Mouse (Mus musculus): ENCODE results near the gene Ripor1. TPM values are rescaled to one million over a fixed set of nuclear protein-coding genes. Genes with fewer than 3 reads are reported as not detected.

The Ripor1 gene
- polyA plus RNA-seq, 1 experiment: 56.3 TPM

DNA sequence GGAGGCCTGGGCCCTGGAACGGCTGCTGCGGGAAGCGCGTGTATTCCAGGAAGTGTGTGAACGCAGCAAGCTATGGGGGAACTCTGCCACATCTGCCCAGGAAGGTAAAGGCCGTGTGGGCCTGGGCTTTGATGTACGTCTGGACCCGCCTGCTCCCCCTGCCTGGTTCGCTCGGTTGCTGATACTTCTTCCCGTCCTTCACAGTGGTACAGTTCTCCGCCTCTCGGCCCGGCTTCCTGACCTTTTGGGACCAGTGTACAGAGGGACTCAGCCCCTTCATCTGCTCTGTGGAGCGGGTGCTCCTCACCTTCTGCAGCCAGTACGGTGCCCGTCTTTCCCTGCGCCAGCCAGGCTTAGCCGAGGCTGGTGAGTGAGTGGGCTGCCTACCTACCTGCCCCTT lies 15.2 kb downstream of the Ripor1 start:
- no peak for TF ChIP-seq GATA1 (IDR thresholded peaks at IDR 0.05; ENCODE audit: low read length)

DNA sequence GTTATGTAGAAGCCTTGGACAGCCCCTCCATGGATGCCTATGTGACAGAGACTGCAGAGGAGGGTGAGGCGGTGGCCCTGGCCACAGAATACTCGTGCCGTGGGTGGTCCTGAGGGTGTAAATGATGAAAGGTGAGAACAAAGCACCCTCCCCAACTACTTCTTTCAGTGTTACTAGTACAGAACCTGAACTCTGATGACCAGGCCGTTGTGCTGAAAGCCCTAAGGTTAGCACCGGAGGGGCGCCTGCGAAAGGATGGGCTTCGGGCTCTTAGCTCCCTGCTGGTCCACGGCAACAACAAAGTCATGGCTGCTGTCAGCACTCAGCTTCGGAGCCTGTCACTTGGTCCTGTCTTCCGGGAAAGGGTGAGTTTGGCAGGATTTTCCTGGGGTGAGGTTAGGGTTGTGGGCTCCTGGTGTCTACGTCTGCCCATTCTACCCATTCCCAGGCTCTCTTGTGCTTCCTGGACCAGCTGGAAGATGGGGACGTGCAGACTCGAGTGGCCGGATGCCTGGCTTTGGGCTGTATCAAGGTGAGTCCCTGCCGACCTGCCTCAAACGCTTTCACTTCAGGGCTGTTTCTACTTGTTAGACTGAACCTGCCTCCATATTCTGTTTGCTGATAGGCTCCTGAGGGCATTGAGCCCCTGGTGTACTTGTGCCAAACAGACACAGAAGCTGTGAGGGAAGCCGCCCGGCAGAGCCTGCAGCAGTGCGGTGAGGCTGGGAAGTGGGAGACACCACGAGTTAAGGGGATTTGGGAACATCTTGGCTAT lies 16.1 kb downstream of the Ripor1 start:
- TF ChIP-seq GATA1 (IDR thresholded peaks at IDR 0.05; ENCODE audit: low read length): no peak

DNA sequence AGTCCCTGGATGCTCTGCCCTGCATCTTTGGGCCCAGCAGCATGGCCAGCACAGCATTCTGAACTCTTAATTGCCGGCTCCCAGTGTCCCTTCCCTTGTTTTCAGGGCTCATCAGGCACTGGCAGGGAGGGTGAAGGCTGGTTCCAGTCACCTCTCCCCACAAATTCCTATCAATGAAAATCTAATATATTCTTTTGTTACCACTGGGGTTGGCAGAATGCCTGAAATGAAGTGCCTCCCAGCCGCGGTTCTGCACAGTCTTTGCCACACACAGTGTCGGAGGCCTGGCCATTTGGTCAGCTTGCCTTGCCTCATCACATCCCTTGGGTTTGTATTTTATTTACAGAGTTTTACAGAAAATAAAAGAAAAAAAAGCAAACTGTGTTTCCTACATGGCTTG lies 16.8 kb downstream of the Ripor1 start:
- TF ChIP-seq GATA1 (IDR thresholded peaks at IDR 0.05; ENCODE audit: low read length): no peak

DNA sequence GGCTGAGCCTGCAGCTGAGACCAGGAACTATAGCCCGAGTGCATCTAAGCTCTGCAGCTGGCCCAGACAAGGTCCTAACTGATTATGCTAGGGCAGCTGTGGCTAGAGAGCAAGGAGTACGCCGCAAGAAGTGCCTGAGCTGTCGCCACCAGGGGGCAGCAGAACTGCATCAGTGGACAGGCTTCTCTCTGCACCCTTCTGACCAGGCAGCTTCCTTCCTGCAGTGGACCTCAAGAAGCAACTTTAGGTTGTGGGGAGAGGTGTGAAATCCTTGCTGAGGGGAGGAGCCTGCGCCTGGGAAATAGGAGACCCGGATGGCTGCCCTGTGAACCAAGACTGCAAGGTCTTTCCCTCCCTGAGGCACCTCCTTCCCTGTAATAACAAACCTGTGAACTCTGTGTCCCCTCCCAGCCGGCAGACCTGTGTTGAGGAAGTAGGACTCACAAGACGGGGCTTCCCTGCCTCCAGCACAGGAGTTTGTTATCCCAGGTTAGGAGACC lies 17.4 kb downstream of the Ripor1 start:
- TF ChIP-seq GATA1 (IDR thresholded peaks at IDR 0.05; ENCODE audit: low read length): no peak

DNA sequence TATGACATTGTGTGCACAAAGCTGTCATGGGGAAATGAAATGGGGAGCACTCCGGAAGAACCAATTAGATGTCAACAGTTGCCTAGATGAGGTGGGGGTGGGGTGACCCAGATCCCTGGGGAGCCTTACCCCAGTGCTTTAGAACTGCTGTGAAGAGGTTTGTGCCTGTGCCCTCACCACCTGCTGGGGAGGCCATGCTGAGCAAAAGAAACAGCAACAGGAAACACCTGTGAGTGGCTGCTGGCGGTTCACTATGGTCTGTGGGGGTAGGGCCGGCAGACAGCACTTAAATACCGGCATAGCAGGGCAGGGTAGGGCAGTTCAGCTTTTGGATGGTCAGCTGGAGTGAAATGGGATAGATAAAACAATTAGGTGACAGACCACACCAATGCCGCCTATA lies 18.1 kb downstream of the Ripor1 start:
- TF ChIP-seq GATA1 (IDR thresholded peaks at IDR 0.05; ENCODE audit: low read length): no peak

DNA sequence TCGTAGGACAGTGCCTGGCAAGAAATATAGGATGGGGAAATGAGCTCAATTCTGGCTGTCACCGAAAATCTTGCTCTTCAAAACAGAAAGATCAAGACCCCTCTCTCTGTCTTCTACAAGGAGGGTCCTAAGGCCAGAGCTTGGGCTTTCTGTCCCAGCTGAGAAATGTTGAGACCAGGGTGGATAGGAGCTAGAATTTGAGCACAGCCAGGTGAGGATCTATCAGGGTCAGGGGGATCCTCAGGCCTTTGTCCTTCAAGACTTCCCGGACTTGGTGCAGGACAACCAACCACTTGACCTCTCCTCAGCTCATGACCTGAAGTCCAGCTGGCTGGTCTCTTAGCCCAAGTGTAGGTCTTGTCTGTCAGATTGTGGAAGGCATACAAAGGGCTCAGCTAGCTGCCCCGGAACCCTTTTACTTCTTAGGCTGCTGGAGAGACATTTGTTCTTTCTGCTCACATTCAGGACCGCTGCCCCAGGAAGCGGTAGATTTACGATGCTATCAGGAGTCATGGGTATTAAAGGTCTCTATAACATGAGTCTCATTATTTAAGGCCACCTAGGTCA lies 18.7 kb downstream of the Ripor1 start:
- no peak for TF ChIP-seq GATA1 (IDR thresholded peaks at IDR 0.05; ENCODE audit: low read length)

DNA sequence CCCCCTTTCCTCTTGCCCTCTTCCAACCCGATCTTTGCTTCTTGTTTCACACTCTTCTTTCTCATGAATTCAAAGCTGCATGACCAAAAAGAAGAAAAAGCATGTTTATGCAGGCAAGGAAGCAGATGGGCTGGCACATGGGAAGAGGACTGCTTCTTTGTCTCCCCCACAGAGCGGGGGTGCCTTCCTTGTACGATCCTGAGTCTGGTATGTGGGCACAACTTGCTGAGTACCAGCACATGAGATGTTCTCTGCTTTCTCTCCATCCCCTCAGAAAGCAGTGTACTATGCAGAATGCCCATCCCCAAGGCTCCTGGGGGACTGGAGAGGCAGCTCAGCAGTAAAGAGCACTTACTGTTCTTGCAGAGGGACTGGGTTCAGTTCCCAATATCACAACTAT lies 19.3 kb downstream of the Ripor1 start:
- TF ChIP-seq GATA1 (IDR thresholded peaks at IDR 0.05; ENCODE audit: low read length): no peak

DNA sequence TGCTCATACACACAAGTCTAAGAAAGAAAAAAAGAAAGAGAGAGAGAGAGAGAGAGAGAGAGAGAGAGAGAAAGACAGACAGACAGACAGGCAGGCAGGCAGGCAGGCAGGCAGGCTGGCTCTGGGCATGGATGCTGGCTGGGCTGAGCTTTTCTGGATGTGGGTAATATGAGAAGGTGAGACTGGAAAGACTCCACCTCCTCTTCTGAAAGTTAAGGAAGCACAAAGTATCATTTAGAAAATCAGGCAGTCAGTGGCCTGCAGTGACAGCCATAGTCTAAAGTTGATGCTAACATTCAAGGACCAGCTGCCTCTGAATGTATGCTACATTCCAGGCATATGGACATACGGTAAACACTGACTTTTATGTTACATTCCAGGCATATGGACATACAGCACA lies 19.8 kb downstream of the Ripor1 start:
- no peak for TF ChIP-seq GATA1 (IDR thresholded peaks at IDR 0.05; ENCODE audit: low read length)

DNA sequence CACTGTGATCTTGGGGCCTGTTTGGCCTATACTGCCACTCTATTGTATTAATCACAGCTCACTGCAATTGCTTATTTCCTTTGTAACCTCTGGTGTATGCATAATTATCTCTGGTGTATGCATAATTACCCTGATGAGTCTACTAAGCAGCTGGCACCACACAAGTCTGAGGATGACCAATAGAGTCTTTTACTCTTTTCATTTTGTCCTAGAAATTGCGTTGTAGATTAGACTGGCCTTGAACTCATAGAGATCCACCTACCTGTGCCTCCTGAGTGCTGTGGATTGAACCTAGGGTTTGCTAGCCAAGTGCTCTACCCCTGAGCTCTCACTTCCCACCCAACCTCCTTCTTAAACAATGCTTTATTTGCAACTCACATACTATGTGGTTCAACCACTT lies 21.0 kb downstream of the Ripor1 start:
- no peak for TF ChIP-seq GATA1 (IDR thresholded peaks at IDR 0.05; ENCODE audit: low read length)

DNA sequence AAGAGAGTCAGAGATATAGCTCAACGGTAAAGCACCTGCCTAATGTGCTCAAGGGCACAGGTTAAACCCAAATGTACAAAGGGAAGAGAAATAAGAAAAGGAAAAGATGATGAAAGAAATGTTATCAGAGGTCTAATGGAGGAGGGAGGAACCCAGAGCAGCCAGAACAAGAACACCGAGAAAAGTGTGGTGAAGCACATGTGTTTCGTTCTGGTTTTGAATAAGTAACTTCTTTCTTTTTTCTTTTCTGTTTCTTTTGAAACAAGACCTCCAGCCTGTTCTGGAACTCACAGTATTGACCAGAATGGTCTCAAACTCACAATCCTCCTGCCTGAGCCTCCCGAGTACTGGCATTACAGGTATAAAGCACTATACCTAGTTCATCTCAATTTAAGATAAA lies 24.3 kb downstream of the Ripor1 start:
- no peak for TF ChIP-seq GATA1 (IDR thresholded peaks at IDR 0.05; ENCODE audit: low read length)

DNA sequence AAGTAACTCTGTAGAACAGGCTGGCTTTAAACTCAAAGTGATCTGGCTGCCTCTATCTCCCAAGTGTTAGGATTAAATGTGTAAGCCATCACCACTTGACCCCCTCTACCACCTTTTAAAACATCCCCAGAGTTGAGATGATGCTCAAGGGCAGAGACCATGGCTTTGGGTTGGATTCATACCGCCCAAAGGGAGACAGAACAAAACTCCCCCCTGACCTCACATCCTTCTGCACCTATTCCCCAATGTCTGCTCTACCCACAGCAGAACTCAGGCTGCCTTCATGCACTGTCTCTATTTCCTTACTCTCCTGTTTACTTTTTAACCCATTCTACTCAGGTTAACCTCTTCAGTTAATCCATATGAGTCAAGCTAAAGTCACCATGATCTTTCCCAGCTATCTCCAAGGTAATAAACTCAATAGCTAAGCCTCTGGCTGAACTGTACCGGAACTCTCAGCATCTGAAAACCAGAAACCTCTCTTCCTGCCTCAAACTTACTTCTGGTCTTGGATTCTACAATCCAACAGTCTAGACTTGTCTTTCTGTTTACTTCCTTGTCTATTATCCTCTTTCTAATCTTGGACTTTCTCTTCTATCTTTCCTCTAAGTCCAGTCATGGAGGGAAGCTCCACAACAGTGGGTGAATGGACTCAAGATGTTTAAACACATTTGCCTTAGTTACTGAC lies 29.9 kb downstream of the Ripor1 start:
- TF ChIP-seq GATA1 (IDR thresholded peaks at IDR 0.05; ENCODE audit: low read length): no peak

DNA sequence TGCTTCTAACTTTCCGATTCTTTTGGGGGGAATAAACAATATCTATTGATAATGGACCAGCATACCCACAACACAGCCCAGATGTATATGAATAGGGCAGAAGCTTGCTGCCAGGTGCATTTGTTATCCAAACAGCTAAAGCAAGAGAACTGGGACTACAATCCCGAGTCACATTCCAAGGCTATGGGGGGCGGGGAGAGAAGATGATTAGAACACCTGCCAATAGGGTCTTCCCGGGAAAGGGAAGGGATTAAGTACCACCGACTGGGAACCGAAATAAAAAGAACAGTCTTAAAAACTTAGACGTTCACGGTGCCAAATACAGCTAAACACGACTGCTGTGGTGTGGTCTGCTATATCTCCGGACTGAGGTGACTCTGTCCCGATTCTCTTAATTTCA lies 30.4 kb downstream of the Ripor1 start:
- TF ChIP-seq GATA1 (IDR thresholded peaks at IDR 0.05; ENCODE audit: low read length): no peak

DNA sequence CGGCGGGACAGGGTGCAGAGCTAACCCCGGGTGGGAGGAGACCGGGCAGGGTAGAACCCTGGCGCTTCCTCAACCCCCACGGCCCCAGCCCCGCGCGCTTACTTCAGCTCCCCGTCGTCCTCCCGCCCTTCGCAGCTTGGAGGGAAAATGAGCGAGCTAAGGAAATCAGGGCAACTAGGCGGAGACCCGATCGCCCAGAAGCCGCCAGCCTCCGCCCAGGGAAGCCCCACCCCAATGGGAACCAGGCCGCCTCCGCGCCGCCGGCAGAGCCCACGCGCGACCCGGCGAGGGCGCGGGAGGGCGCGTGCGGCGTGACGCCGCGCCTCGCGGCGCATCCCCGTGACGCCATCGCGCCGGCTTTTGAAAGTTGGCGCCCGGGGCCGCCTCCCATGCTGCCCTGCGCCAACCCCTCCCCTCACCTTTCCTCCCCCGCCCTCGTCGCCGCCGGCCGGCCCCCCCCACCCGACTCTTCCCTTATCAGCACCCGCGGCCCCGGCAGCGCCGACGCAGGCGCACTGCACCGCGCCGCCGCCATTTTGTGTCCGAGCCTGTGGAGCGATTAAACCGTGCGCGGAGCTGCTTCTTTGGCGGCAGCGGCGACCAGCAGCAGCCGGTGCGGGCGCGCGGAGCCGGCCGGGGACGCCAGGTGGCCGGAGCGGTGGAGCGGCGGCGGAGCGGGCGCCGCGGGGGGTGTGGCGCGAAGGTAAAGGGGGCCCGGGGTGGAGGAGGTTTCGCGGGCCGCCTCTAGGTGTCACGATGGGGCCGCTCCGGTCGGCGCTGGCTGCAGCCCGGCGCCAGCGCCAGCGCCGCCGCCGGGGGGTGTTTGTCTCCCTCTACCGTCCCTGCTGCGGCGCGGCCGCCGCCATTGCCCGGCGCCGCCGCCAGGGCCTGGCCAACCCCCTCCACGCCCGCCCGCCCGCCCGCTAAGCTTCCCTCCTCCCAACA lies 31.2 kb downstream of the Ripor1 start, which contains the start of gene Ctcf:
TSS of gene Ctcf (plus strand) at position 551 of the 945 bp plus-strand sequence.
- TF ChIP-seq GATA1 (IDR thresholded peaks at IDR 0.05; ENCODE audit: low read length): no peak

DNA sequence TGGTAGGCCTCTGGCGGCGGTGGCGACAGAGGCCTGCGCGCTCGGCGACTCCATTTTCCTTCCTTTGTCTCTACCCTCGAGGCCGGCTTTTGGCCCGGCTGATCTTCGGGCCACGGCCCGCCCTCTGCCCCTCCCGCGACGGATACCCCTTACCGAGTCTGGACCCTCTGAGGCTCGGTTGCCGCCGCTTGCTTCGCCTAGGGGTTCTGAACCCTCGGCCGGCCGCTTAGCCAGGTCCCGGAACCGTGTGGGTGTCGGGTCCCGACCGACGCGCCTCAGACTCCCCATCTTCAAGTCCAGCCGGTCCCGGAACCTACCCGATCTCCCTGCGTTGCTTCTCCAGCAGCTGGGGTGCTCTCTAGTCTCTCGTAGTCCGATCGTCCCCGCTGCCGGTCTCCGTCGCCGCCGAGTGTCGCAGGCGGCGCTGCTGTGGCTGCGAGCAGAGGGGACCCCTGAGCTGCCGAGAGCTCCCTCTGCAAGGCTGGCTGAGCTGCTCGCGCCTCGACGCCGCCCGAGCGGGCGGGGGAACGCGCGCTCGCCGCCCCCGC lies 32.0 kb downstream of the Ripor1 start, which contains the start of gene Agrp:
TSS of gene Agrp (minus strand) at position 431 of the 548 bp plus-strand sequence.
- no peak for TF ChIP-seq GATA1 (IDR thresholded peaks at IDR 0.05; ENCODE audit: low read length)

DNA sequence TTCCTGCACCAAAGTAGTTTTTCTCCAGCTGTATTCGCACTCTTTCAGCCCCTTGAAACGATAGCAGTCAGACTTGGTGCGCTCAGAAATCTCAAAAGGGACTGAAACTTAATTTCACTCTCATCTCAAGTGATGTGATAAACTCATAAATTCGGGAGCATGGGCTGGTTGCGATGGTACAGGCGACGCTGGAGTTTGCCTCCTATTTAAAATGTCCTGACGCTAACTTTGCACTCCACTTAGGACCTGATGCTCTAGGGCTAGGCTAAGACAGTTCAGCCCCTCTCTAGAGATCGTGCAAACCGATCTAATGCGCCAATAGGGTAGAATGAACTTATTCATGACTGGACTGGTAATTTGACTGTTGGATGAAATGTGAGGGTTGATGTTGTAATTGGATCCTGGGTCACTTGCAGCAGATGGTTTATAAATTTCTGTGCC lies 32.6 kb downstream of the Ripor1 start:
- TF ChIP-seq GATA1 (IDR thresholded peaks at IDR 0.05; ENCODE audit: low read length): no peak
